In the genomic region with DNA sequence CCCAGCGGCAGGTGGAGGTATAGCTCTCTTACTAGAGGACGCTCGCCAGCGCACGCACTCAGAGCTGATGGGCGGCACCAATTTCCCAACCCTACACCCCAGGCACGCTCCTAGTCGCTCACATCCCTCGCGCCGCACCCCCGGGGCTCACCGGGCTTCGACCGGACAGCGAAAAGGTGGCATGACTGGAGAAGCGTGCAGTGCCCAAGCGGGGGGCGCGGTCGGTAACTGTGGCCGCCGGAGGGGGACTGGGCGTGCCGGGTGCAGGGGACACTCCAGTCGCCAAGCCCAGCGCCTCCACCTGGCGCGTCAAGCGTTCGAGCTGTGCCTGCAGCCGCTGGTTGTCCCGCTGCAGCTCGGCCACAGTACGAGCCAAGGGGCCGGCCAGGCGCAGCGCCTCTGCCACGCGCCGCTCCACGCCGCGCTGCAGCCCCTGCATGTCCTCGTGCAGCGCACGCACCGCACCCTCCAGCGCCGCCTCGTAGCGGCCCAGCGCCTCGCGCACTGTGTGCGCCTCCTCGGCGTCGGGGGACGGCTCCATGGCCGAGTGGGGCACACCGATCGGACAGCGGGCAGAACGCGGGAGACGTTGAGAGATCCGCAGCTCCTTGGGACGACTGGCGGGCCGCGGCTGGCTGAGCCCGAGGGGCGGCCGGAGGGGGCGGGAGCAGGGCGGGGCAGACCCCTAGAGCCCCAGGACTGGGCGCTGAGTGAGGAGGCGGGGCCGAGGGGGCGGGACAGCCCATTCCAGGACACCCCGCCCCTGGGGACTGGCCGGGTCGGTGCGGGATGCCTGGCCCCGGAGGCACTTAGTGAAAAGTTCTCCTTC, we compare ENCODE assay signal across 8 mouse cellular contexts. TPM values are rescaled to one million over a fixed set of nuclear protein-coding genes. Genes with fewer than 3 reads are reported as not detected.
A peak's percentile ranks its signal among the peaks of the same experiment; 100 is the strongest.
DNase-seq lines count a peak whose midpoint lies in the region; ATAC-seq and TF ChIP-seq lines count a peak whose summit lies in the region.

A gene (minus strand): TSS at position 621 of the 829 bp plus-strand sequence.

- 0 out of 2 replicates have a peak within 1 kb of the TSS, but pooled peaks have one; percentile 30 for H3K27ac ChIP-seq in hindbrain, embryonic 12.5 days

- WGBS in hindbrain, embryonic 12.5 days = under 1% methylated on average over 84 of the region's 86 CpGs

- H3K9me3 ChIP-seq in hindbrain, embryonic 12.5 days (replicated peaks) = no peaks in the 10 kb centered on the region

- H3K4me2 ChIP-seq in hindbrain, embryonic 12.5 days (replicated peaks) = peak within 1 kb of the TSS; percentile 99

- ATAC-seq in hindbrain, embryonic 12.5 days (ENCODE audit: low FRiP score) = peak; percentile 81
- peak; percentile 47 for ATAC-seq in megakaryocyte, adult 5-6 weeks (ENCODE audit: poor library complexity, severe bottlenecking)

- peak; percentile 91 for DNase-seq in ES-CJ7 (ENCODE audit: low read depth, low spot score)
- DNase-seq in brain, embryonic 14.5 days (ENCODE audit: low read depth) = peak; percentile 81
- DNase-seq in gastrocnemius, adult 18-20 months (ENCODE audit: low spot score) = peak; percentile 93
- DNase-seq in left cerebral cortex, postnatal 10 days (ENCODE audit: extremely low spot score in 1 of 2, low spot score in 2 of 2) = peak; percentile 18 to 90
- DNase-seq in right cerebral cortex, postnatal 14 days = peak; percentile 49
- peak; percentile 80 to 88 for DNase-seq in urinary bladder, postnatal 36 days (ENCODE audit: low spot score in 2 of 2)

- H3K4me1 ChIP-seq in hindbrain, embryonic 12.5 days = peaks cover 26% of the 10 kb centered on the region

- peak within 1 kb of the TSS; percentile 64 for H3K4me3 ChIP-seq in hindbrain, embryonic 12.5 days

- peaks cover 59% of the 10 kb centered on the region for H3K27me3 ChIP-seq in hindbrain, embryonic 12.5 days

- TF ChIP-seq POLR2A in brain, embryonic 14.5 days (IDR thresholded peaks at IDR 0.05; ENCODE audit: borderline replicate concordance, extremely low read depth, insufficient read depth, insufficient read length, poor library complexity, severe bottlenecking) = no peak

- no peaks in the 10 kb centered on the region for H3K36me3 ChIP-seq in hindbrain, embryonic 12.5 days

- no peak for TF ChIP-seq CTCF in brain, embryonic 14.5 days (IDR thresholded peaks at IDR 0.05; ENCODE audit: borderline replicate concordance, extremely low read depth, insufficient read depth, insufficient read length)

- peak within 1 kb of the TSS; percentile 77 for H3K9ac ChIP-seq in hindbrain, embryonic 12.5 days

- intact Hi-C loops in left cerebral cortex, postnatal 10 days (cut with DNase I) = no loop called here

RNA-seq across cellular contexts. Expression of the gene that starts here (rescaled TPM):
- 2.1 and 3.4 TPM in 2 replicates for polyA plus RNA-seq in brain, embryonic 14.5 days (2012; rRNA removed)
- 100 to 1,000 TPM; 311 to 327 TPM for total RNA-seq in gastrocnemius, adult 18-20 months (2021)
- polyA plus RNA-seq in hindbrain, embryonic 12.5 days (2016; fragmentation: Nextera tagmentation; extraction: Ambion mirVana) = 14.5 and 15.3 TPM in 2 replicates
- total RNA-seq in left cerebral cortex, postnatal 10 days (2021) = 1 to 10 TPM; 1.7 to 1.8 TPM
- total RNA-seq in megakaryocyte, adult 5-6 weeks (2015) = not detected in 2 replicates
- not detected in 2 replicates for total RNA-seq in megakaryocyte, adult 5-6 weeks (2017)

Comparison
In these comparisons a context has a peak if more than half of its experiments do, and no peak if none do; other contexts are left out.
1. Peak in every context shown above with its lines: DNase-seq, ATAC-seq, H3K4me3 ChIP-seq and H3K27ac ChIP-seq.
2. RNA of the gene that starts here (total RNA-seq): 311 to 327 TPM in gastrocnemius, adult 18-20 months; 1.7 to 1.8 TPM in left cerebral cortex, postnatal 10 days and not detected in megakaryocyte, adult 5-6 weeks; every median in the first group is over 100 times any median in the second.
3. Peak in ATAC-seq in megakaryocyte, adult 5-6 weeks; RNA of the gene not detected or under 1 TPM.